In genomic region chr5:21091179-21091578, GRCm38 (mm10) we compare ENCODE assay signal across 14 mouse cellular contexts. TPM values are rescaled to one million over a fixed set of nuclear protein-coding genes. Genes with fewer than 3 reads are reported as not detected.
A peak's percentile ranks its signal among the peaks of the same experiment; 100 is the strongest.
DNase-seq lines count a peak whose midpoint lies in the region.
"Had no signal": no experiment of that assay in that cellular context is flagged by ENCODE, and none has a peak within 500 bp of the region (broad histone marks: within the 10 kb centered on the region; RNA-seq: fewer than 3 reads in every experiment).

No protein-coding gene starts in this region.

- peak; percentile 8 to 21 for DNase-seq in heart, adult 18-20 months
- DNase-seq in heart, postnatal 25 days (ENCODE audit: low spot score) = no peak
- peak; percentile 3 for DNase-seq in thymus, postnatal 0 days (ENCODE audit: low spot score)
- no peak for DNase-seq in thymus, postnatal 25 days
- DNase-seq in ZHBTc4 (ENCODE audit: low read depth, low spot score) = peak; percentile 13
- no peak for DNase-seq in neural tube, embryonic 10.5 days (ENCODE audit: extremely low spot score, low spot score)
- DNase-seq in kidney, postnatal 25 days = no peak
- DNase-seq: adrenal gland, postnatal 10 days; cerebellum, adult 18-20 months; cerebellum, adult 9-11 months; cerebellum, postnatal 36 days; gastrocnemius, adult 2 months; gastrocnemius, postnatal 25 days; heart, postnatal 10 days had no signal

- intact Hi-C loops in heart, postnatal 25 days (cut with DNase I) = no loop called here

RNA-seq across cellular contexts. Expression of gene Ptpn12, which starts 35.5 kb away (rescaled TPM):
- total RNA-seq in heart, adult 18-20 months (2021) = 10 to 100 TPM; 28.1 to 28.9 TPM
- total RNA-seq in heart, postnatal 25 days (2021) = 10 to 100 TPM; 29.9 to 34.8 TPM
- polyA plus RNA-seq in thymus, postnatal 0 days (2015; fragmentation: Nextera tagmentation; extraction: Ambion mirVana) = 21.2 and 21.6 TPM in 2 replicates

Comparison
In these comparisons a context has a peak if more than half of its experiments do, and no peak if none do; other contexts are left out.
1. DNase-seq: peak in heart, adult 18-20 months (2 of 2), thymus, postnatal 0 days (single experiment) and ZHBTc4 (single experiment); none in heart, postnatal 25 days (single experiment), thymus, postnatal 25 days (single experiment), neural tube, embryonic 10.5 days (single experiment) and kidney, postnatal 25 days (0 of 2).